Mouse (Mus musculus): Measurements from ENCODE around the gene Irak1bp1. TPM values are rescaled to one million over a fixed set of nuclear protein-coding genes. Genes with fewer than 3 reads are reported as not detected.

Irak1bp1 gene
- polyA plus RNA-seq (2016; fragmentation: Nextera tagmentation; extraction: Ambion mirVana) = 3.0 and 3.2 TPM in 2 replicates

- WGBS (ENCODE audit: insufficient replicate concordance) = 12% methylated on average over 20 of the region's 20 CpGs
- Histone ChIP-seq H3K27me3 (replicated peaks) (no peaks in the 10 kb centered on the region), H3K4me1 (peaks cover 16% of the 10 kb centered on the region), H3K27ac (peak within 1 kb of the TSS; percentile 27; the same call in 1 of the 2 replicates), H3K4me3 (peak within 1 kb of the TSS; percentile 72), H3K9ac (peak within 1 kb of the TSS; percentile 68), H3K9me3 (replicated peaks) (no peaks in the 10 kb centered on the region), H3K4me2 (peak within 1 kb of the TSS; percentile 98), H3K36me3 (no peaks in the 10 kb centered on the region)
- peak; percentile 25; the same call in 1 of the 2 replicates for ATAC-seq
Observed at GRCm38 (mm10) chr9:82829007-82829689, at the start of gene Irak1bp1. Gene Irak1bp1 (plus strand): TSS chr9:82829540.

GRCm38 (mm10) chr9:82788375-82788774, 41.0 kb upstream of the Irak1bp1 start:
- WGBS (ENCODE audit: insufficient replicate concordance) = 71% methylated on average over 9 of the region's 9 CpGs
- Histone ChIP-seq H3K4me2 (no peak overlapping the region), H3K4me1 (no peaks in the 10 kb centered on the region)

GRCm38 (mm10) chr9:82800360-82800759, 29.0 kb upstream of the Irak1bp1 start:
- Histone ChIP-seq H3K4me2 (no peak overlapping the region), H3K4me1 (no peaks in the 10 kb centered on the region), H3K27me3 (replicated peaks) (no peaks in the 10 kb centered on the region), H3K27ac (no peak overlapping the region), H3K36me3 (no peaks in the 10 kb centered on the region), H3K4me3 (no peak overlapping the region), H3K9me3 (replicated peaks) (no peaks in the 10 kb centered on the region), H3K9ac (no peak overlapping the region)
- no peak for ATAC-seq
- 59% methylated on average over 8 of the region's 8 CpGs for WGBS (ENCODE audit: insufficient replicate concordance)

More at GRCm38 (mm10) chr9:82788375-82788774, 41.0 kb upstream of the Irak1bp1 start:
- Histone ChIP-seq H3K27ac (no peak overlapping the region), H3K4me3 (no peak overlapping the region), H3K9ac (no peak overlapping the region), H3K9me3 (replicated peaks) (no peaks in the 10 kb centered on the region), H3K36me3 (no peaks in the 10 kb centered on the region), H3K27me3 (replicated peaks) (no peaks in the 10 kb centered on the region)
- no peak for ATAC-seq

GRCm38 (mm10) chr9:82807129-82807528, 22.2 kb upstream of the Irak1bp1 start:
- H3K9me3 ChIP-seq (replicated peaks) = no peaks in the 10 kb centered on the region
- ATAC-seq = no peak
- H3K4me1 ChIP-seq = no peaks in the 10 kb centered on the region
- no peak overlapping the region for H3K4me2 ChIP-seq
- 25% methylated on average over 1 of the region's 1 CpGs for WGBS (ENCODE audit: insufficient replicate concordance)
- H3K4me3 ChIP-seq = no peak overlapping the region
- H3K27me3 ChIP-seq (replicated peaks) = no peaks in the 10 kb centered on the region
- no peak overlapping the region for H3K9ac ChIP-seq
- H3K27ac ChIP-seq = no peak overlapping the region
- H3K36me3 ChIP-seq = no peaks in the 10 kb centered on the region

GRCm38 (mm10) chr9:82807635-82808034, 21.7 kb upstream of the Irak1bp1 start:
- 57% methylated on average over 5 of the region's 5 CpGs for WGBS (ENCODE audit: insufficient replicate concordance)
- no peak overlapping the region for H3K9ac ChIP-seq
- no peak overlapping the region for H3K4me2 ChIP-seq
- H3K4me1 ChIP-seq = no peaks in the 10 kb centered on the region
- no peaks in the 10 kb centered on the region for H3K36me3 ChIP-seq
- no peaks in the 10 kb centered on the region for H3K9me3 ChIP-seq (replicated peaks)
- no peak for ATAC-seq
- no peak overlapping the region for H3K4me3 ChIP-seq
- no peaks in the 10 kb centered on the region for H3K27me3 ChIP-seq (replicated peaks)
- H3K27ac ChIP-seq = no peak overlapping the region

- Histone ChIP-seq H3K27me3 (replicated peaks) (no peaks in the 10 kb centered on the region), H3K4me2 (no peak overlapping the region), H3K36me3 (no peaks in the 10 kb centered on the region), H3K4me3 (no peak overlapping the region), H3K9me3 (replicated peaks) (no peaks in the 10 kb centered on the region), H3K27ac (no peak overlapping the region), H3K9ac (no peak overlapping the region), H3K4me1 (no peaks in the 10 kb centered on the region)
- ATAC-seq = 0 out of 2 replicates have a peak, but pooled peaks have one; percentile 24
- WGBS (ENCODE audit: insufficient replicate concordance) = 55% methylated on average over 12 of the region's 12 CpGs
Observed at GRCm38 (mm10) chr9:82812172-82812963, 17.0 kb upstream of the Irak1bp1 start.

GRCm38 (mm10) chr9:82814536-82814935, 14.8 kb upstream of the Irak1bp1 start:
- Histone ChIP-seq H3K27ac (no peak overlapping the region), H3K4me2 (no peak overlapping the region), H3K4me3 (no peak overlapping the region), H3K9me3 (replicated peaks) (no peaks in the 10 kb centered on the region), H3K27me3 (replicated peaks) (no peaks in the 10 kb centered on the region), H3K9ac (no peak overlapping the region), H3K36me3 (no peaks in the 10 kb centered on the region), H3K4me1 (no peaks in the 10 kb centered on the region)
- WGBS (ENCODE audit: insufficient replicate concordance) = 45% methylated on average over 3 of the region's 3 CpGs
- ATAC-seq = no peak

GRCm38 (mm10) chr9:82815257-82815785, 14.0 kb upstream of the Irak1bp1 start:
- ATAC-seq = no peak
- Histone ChIP-seq H3K4me3 (no peak overlapping the region), H3K36me3 (no peaks in the 10 kb centered on the region), H3K27ac (no peak overlapping the region), H3K27me3 (replicated peaks) (no peaks in the 10 kb centered on the region), H3K9me3 (replicated peaks) (no peaks in the 10 kb centered on the region), H3K4me1 (no peaks in the 10 kb centered on the region), H3K4me2 (no peak overlapping the region), H3K9ac (no peak overlapping the region)

- Histone ChIP-seq H3K36me3 (no peaks in the 10 kb centered on the region), H3K4me1 (peaks cover 16% of the 10 kb centered on the region), H3K4me3 (no peak overlapping the region), H3K4me2 (no peak overlapping the region), H3K9ac (no peak overlapping the region), H3K9me3 (replicated peaks) (no peaks in the 10 kb centered on the region), H3K27me3 (replicated peaks) (no peaks in the 10 kb centered on the region), H3K27ac (no peak overlapping the region)
- WGBS (ENCODE audit: insufficient replicate concordance) = 79% methylated on average over 6 of the region's 6 CpGs
- ATAC-seq = no peak
Observed at GRCm38 (mm10) chr9:82826426-82826825, 2.9 kb upstream of the Irak1bp1 start.

GRCm38 (mm10) chr9:82829693-82830430, 522 bp downstream of the Irak1bp1 start:
- Histone ChIP-seq H3K27me3 (replicated peaks) (no peaks in the 10 kb centered on the region), H3K9ac (peak overlapping the region; percentile 68), H3K4me1 (peaks cover 16% of the 10 kb centered on the region), H3K4me2 (peak overlapping the region; percentile 98), H3K27ac (peak overlapping the region; percentile 27; the same call in 1 of the 2 replicates), H3K4me3 (peak overlapping the region; percentile 72), H3K9me3 (replicated peaks) (no peaks in the 10 kb centered on the region), H3K36me3 (no peaks in the 10 kb centered on the region)
- WGBS (ENCODE audit: insufficient replicate concordance) = under 1% methylated on average over 65 of the region's 65 CpGs
- ATAC-seq = peak; percentile 94

GRCm38 (mm10) chr9:82831891-82832290, 2.6 kb downstream of the Irak1bp1 start:
- ATAC-seq = no peak
- H3K9ac ChIP-seq = no peak overlapping the region
- no peaks in the 10 kb centered on the region for H3K27me3 ChIP-seq (replicated peaks)
- no peak overlapping the region for H3K27ac ChIP-seq
- no peak overlapping the region for H3K4me2 ChIP-seq
- WGBS (ENCODE audit: insufficient replicate concordance) = 56% methylated on average over 4 of the region's 4 CpGs
- H3K9me3 ChIP-seq (replicated peaks) = no peaks in the 10 kb centered on the region
- H3K4me1 ChIP-seq = peaks cover 16% of the 10 kb centered on the region
- no peaks in the 10 kb centered on the region for H3K36me3 ChIP-seq
- no peak overlapping the region for H3K4me3 ChIP-seq

All from liver, embryonic 12.5 days (tissue).